Mouse (Mus musculus): ENCODE results near the gene Gm21987.

The Gm21987 gene

GRCm38 (mm10) chr16:38372876-38373275, 26.0 kb downstream of the Gm21987 start:
- DNase-seq: no peak

GRCm38 (mm10) chr16:38373439-38373838, 26.6 kb downstream of the Gm21987 start:
- DNase-seq: no peak

DNA sequence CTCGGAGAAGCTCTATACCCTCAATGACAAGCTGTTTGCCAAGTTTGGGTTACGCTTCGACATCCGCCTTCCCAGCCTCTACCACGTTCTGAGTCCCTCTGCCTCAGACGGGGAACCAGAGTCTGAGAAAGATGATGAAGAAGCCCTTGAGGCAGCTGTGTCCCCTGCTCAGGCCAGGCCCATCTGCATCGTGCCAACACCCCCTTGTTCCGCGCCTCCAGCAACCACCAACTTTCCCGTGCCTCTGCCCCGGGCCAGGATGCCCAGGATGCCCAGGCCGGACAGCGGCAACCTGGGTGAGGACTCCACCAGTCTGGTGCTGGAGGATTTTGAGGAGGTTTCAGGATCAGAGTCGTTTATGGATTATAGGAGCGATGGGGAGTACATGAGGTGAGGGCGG, 27.1 kb downstream of the Gm21987 start:
- DNase-seq: no peak

DNA sequence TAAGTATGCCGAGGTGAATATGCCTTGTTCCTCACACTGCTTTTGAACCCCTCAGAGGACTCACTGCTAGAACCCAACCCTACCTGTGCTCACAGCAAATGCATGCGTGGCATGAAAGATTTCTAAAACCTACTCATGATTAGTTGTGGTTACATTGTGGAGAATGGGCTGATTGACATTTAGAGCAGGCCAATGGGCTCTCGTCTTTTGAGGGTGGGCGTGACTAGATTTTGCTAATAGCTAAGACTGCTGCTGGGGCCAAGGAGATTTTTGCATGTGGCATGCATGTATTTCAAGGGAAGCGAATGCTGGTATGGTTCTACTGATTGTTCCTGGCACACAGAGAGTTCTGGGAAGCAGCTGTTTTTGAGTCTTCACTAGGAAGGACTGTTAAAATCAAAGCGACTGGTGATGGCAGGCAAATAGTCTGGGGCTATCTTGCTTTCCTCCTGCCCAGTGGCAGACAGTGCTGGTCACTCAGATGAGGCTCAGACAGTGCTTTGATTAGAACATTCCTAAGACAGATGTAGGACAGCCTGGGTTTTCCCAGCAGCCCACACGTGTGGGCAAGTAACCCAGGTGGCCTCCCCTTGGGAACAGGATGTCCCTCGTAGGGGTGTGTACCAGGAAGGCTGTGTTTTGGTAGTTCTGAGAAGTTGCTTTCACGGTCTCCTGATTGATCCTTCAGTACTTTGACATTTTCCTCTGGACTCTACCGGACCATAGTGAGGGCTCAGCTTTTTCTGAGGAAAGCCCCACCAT, 27.7 kb downstream of the Gm21987 start:
- DNase-seq: no peak

DNA sequence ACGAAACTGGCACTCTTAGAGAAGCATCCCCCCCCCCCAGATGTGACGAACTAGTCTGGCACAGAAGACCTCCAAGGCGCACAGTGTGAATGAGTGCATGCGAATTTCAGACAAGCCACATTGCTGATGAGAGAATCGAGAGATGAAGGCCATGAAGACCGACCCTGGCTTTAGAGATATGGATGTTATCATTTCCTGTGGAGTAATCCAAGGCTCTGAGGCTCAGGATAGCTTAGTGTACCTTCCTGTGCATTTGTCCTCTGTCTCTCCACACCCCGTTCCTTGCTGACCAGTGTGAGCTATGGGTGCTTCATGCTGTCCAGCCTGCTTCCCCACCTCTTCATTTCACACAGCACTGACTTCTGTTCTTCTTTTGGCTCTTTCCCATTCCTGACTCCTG, 28.3 kb downstream of the Gm21987 start:
- no peak for DNase-seq

GRCm38 (mm10) chr16:38376163-38376840, 29.5 kb downstream of the Gm21987 start:
- DNase-seq: peak; percentile 56

DNA sequence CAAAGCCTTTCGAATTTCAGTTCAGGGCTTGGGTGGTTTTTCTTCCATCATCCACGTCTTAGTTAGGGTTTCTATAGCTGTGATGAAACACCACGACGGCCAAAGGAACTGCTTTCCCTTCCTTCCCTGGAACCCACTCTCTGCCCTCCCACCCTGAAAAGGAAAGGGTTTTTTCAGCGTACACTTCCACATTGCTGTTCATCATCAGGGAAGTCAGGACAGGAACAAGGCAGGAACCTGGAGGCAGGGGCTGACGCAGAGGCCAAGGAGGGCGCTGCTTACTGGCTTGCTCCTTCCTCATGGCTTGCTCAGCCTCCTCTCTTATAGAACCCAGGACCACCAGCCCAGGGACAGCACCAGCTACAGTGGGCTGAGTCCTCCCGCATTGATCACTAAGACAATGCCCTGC, 30.0 kb downstream of the Gm21987 start:
- DNase-seq: peak; percentile 45

- no peak for DNase-seq
Measured at GRCm38 (mm10) chr16:38377546-38377945, 30.7 kb downstream of the Gm21987 start.

DNA sequence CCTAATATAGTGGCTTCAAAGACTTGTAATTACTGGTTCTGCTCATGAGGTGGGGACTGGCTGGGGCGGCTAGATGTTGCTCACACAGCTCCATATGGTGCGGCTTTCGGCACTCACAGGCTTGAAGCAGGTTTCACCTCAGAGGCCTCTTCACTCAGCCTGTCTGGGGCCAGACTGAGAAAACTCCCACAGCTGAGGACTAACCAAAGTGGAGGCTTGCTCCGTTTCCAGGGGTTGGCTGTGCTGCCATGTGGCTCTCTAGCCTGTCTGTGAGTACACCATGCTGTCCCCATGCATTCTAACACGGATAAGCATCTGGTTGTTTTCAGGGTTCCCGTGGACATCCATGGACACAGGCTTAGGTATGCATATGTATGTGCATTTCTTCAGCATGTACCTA, 31.8 kb downstream of the Gm21987 start:
- DNase-seq: no peak

- no peak for DNase-seq
Measured at GRCm38 (mm10) chr16:38379088-38379487, 32.2 kb downstream of the Gm21987 start.

GRCm38 (mm10) chr16:38379493-38379892, 32.7 kb downstream of the Gm21987 start:
- no peak for DNase-seq

DNA sequence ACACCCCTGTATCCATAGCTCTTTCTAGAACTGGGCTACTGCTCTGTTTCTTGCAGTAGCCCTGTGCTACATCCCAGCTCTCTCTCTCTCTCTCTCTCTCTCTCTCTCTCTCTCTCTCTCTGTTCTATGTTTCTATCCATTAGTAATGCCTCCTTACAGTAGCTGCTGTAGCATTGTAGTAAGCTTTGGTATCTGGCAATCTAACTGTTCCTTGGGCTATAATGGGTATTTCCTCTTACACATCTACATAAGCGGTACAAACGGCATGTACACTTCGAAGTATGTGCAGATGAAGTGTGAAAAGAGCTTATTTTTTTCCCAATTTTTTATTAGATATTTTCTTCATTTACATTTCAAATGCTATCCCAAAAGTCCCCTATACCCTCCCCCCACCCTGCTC, 33.1 kb downstream of the Gm21987 start:
- no peak for DNase-seq

DNA sequence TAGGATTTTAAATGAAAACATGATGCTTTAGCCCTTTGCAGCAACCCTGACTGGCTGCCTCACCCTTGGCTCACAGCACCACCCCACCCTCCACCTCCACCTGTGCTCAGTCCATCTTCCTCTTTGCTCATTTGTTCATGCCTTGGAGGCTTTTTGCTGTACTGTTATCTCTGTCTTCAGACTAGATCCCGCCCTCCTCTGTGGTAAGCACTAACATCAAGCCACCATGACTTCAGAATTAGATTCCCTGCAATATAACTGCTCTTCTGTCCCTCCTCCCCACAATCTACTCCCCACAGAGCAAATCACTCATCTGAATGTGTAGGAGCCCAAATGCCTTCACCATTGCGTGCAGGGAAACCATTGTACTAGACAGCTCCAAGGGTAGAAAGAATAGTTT, 36.8 kb downstream of the Gm21987 start:
- no peak for DNase-seq

DNA sequence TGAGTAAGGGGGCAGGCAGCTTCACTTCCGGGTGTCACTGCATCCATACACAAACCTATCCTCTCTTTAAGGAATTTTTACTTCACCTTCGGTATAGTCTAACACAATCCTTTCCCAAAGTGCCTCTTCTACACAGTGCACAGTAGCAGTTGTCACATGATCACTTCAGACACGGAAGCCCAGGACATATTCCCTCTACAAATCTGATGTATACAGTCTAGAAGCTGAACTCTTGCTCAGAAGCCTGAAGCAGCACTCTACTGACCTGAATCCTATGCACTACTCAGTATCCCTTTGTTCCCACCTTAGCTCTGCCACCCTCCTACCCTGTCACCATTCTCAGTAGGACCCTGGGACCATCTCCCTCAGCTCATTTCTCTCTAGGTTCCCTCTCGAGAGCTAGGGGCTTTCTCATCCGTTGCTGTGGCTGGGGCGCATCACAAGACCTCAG, 38.4 kb downstream of the Gm21987 start:
- DNase-seq: no peak

DNA sequence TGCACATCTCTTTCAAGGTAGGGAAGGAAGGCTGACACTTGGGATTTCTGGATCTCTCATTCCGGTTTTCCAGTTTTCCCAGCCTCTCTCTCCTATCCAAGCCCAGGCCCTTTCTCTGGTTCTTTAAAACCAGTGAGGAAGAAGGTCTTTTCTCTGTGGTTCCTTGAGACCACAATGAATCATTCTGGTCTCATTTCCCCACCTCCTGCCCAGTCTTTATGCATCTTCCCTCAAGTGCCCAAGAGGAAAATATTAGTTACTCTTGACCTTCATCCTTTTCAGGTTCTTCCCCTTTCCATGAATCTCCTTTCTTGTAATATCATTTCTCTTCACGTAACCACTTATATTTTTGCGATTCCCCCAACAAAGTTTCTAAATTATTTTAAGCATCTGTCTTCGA, 38.9 kb downstream of the Gm21987 start:
- no peak for DNase-seq

DNA sequence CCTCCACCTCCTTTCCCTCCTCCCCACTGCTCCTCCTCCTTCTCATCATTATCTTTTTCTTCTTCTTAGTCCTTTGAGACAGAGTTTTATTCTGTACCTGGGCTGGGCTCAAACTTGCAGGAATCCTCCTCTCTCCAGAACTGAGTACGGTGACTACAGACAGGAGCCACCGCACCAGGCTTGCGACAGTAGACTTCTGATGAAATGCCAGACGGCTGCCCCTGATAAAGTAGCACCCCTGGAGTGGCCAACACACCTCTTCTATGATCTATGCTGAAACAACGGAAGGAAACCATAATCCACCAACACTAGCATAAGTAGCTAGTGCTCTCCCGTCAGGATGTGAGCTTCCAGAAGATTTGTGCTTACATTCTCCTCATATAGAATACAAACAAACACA, 40.5 kb downstream of the Gm21987 start:
- DNase-seq: no peak

- DNase-seq: no peak
Measured at GRCm38 (mm10) chr16:38388757-38389156, 41.9 kb downstream of the Gm21987 start.

DNA sequence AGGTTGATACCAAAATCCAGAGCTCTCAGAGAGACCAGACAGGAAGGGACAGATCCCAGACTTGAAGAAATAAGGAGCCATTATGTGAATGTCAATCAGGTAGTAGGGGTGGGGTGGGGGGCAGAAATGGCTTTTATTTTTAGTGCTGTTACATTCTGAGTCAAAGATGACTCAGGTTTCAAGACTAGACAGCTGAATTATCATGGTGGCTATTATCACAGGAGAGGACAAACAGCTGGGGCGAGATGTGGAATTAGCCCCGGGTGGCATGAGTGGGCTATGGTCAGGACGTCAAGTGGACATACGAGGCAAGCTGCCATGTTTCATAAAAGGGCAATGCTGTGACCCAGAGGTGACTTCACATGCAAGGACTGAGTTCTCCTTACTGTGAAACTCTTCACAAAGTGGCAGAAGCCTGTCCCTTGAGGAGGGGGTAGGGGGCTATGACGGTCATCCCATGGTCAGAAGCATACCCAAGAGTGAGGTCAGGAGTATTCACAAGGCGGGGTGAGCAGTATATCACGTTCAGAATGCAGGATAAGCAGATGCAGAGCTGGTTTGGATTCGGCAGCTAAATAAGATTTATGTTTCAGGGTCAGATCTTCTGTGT, 42.5 kb downstream of the Gm21987 start:
- DNase-seq: no peak

GRCm38 (mm10) chr16:38390322-38390721, 43.5 kb downstream of the Gm21987 start:
- DNase-seq: no peak

- no peak for DNase-seq
Measured at GRCm38 (mm10) chr16:38392126-38392894, 45.5 kb downstream of the Gm21987 start.

GRCm38 (mm10) chr16:38394191-38394618, 47.4 kb downstream of the Gm21987 start:
- DNase-seq: no peak

GRCm38 (mm10) chr16:38395060-38395730, 48.4 kb downstream of the Gm21987 start:
- no peak for DNase-seq

GRCm38 (mm10) chr16:38396155-38396554, 49.3 kb downstream of the Gm21987 start:
- DNase-seq: no peak
